Mouse (Mus musculus): ENCODE results near the gene Olfr418. TPM values are rescaled to one million over a fixed set of nuclear protein-coding genes. Genes with fewer than 3 reads are reported as not detected.
"Not testable (repeated sequence)": the region's sequence is repeated elsewhere in the genome, so short reads cannot be mapped to it uniquely, and the experiment has no call there.

Gene Olfr418
- not detected in 2 replicates for polyA plus RNA-seq (2015; fragmentation: Nextera tagmentation; extraction: Ambion mirVana)

- Histone ChIP-seq H3K9ac (no peak within 1 kb of the TSS), H3K9me3 (no peaks in the 10 kb centered on the region), H3K4me3 (no peak within 1 kb of the TSS), H3K4me1 (no peaks in the 10 kb centered on the region), H3K36me3 (replicated peaks) (no peaks in the 10 kb centered on the region), H3K27me3 (replicated peaks) (no peaks in the 10 kb centered on the region), H3K27ac (no peak within 1 kb of the TSS), H3K4me2 (no peak within 1 kb of the TSS)
- no peak for ATAC-seq (replicated peaks)
Measured at GRCm38 (mm10) chr1:173265701-173266100, at the start of gene Olfr418. Gene Olfr418 (plus strand): TSS chr1:173266001.

- no peaks in the 10 kb centered on the region for H3K9me3 ChIP-seq
- no peak overlapping the region for H3K9ac ChIP-seq
- no peaks in the 10 kb centered on the region for H3K36me3 ChIP-seq (replicated peaks)
- H3K27me3 ChIP-seq (replicated peaks), result no peaks in the 10 kb centered on the region
- 95% methylated on average over 3 of the region's 3 CpGs for WGBS
- H3K4me1 ChIP-seq, result no peaks in the 10 kb centered on the region
- no peak overlapping the region for H3K27ac ChIP-seq
- no peak for ATAC-seq (replicated peaks)
- H3K4me2 ChIP-seq, result no peak overlapping the region
- H3K4me3 ChIP-seq, result no peak overlapping the region
Measured at GRCm38 (mm10) chr1:173216481-173216880, 49.3 kb upstream of the Olfr418 start.

- H3K4me1 ChIP-seq, result no peaks in the 10 kb centered on the region
- no peaks in the 10 kb centered on the region for H3K27me3 ChIP-seq (replicated peaks)
- no peak within 1 kb of the TSS for H3K4me2 ChIP-seq
- no peak for ATAC-seq (replicated peaks)
- H3K9me3 ChIP-seq, result no peaks in the 10 kb centered on the region
- no peak within 1 kb of the TSS for H3K27ac ChIP-seq
- no peak within 1 kb of the TSS for H3K4me3 ChIP-seq
- WGBS, result 92% methylated on average over 2 of the region's 2 CpGs
- H3K36me3 ChIP-seq (replicated peaks), result no peaks in the 10 kb centered on the region
- no peak within 1 kb of the TSS for H3K9ac ChIP-seq
Measured at GRCm38 (mm10) chr1:173227081-173227480, 38.7 kb upstream of the Olfr418 start, which contains the start of gene Fcer1a. Gene Fcer1a (minus strand): TSS chr1:173227214.

GRCm38 (mm10) chr1:173237004-173237403, 28.8 kb upstream of the Olfr418 start:
- not testable (repeated sequence) for H3K4me1 ChIP-seq; H3K9me3 ChIP-seq; H3K9ac ChIP-seq; H3K36me3 ChIP-seq (replicated peaks); H3K27me3 ChIP-seq (replicated peaks); H3K4me3 ChIP-seq; ATAC-seq (replicated peaks); H3K4me2 ChIP-seq; H3K27ac ChIP-seq
- WGBS, result 87% methylated on average over 1 of the region's 1 CpGs

GRCm38 (mm10) chr1:173249888-173250287, 15.9 kb upstream of the Olfr418 start:
- no peak overlapping the region for H3K4me3 ChIP-seq
- WGBS, result 95% methylated on average over 3 of the region's 3 CpGs
- no peak overlapping the region for H3K27ac ChIP-seq
- H3K9me3 ChIP-seq, result no peaks in the 10 kb centered on the region
- H3K4me2 ChIP-seq, result no peak overlapping the region
- no peaks in the 10 kb centered on the region for H3K4me1 ChIP-seq
- ATAC-seq (replicated peaks), result no peak
- no peaks in the 10 kb centered on the region for H3K36me3 ChIP-seq (replicated peaks)
- H3K9ac ChIP-seq, result no peak overlapping the region
- no peaks in the 10 kb centered on the region for H3K27me3 ChIP-seq (replicated peaks)

GRCm38 (mm10) chr1:173277677-173278076, 11.9 kb downstream of the Olfr418 start, which contains the start of gene Mptx2:
Gene Mptx2 (minus strand): TSS chr1:173277777.
- Histone ChIP-seq H3K9me3 (no peaks in the 10 kb centered on the region), H3K27ac (no peak within 1 kb of the TSS), H3K27me3 (replicated peaks) (no peaks in the 10 kb centered on the region), H3K4me2 (no peak within 1 kb of the TSS), H3K4me1 (no peaks in the 10 kb centered on the region), H3K9ac (no peak within 1 kb of the TSS), H3K4me3 (no peak within 1 kb of the TSS), H3K36me3 (replicated peaks) (no peaks in the 10 kb centered on the region)
- WGBS, result 82% methylated on average over 3 of the region's 3 CpGs
- no peak for ATAC-seq (replicated peaks)

GRCm38 (mm10) chr1:173302795-173303194, 37.0 kb downstream of the Olfr418 start:
- not testable (repeated sequence) for H3K9me3 ChIP-seq; H3K4me2 ChIP-seq; H3K4me1 ChIP-seq; H3K9ac ChIP-seq; H3K27me3 ChIP-seq (replicated peaks); H3K36me3 ChIP-seq (replicated peaks); ATAC-seq (replicated peaks); H3K27ac ChIP-seq; H3K4me3 ChIP-seq
- WGBS, result 44% methylated on average over 3 of the region's 3 CpGs

GRCm38 (mm10) chr1:173313535-173314050, 47.8 kb downstream of the Olfr418 start:
- not testable (repeated sequence) for H3K36me3 ChIP-seq (replicated peaks); H3K27ac ChIP-seq; H3K4me3 ChIP-seq; H3K27me3 ChIP-seq (replicated peaks); H3K9ac ChIP-seq; H3K4me1 ChIP-seq; H3K9me3 ChIP-seq; ATAC-seq (replicated peaks); H3K4me2 ChIP-seq
- WGBS, result 85% methylated on average over 7 of the region's 7 CpGs

- no peak for ATAC-seq (replicated peaks)
- no peaks in the 10 kb centered on the region for H3K27me3 ChIP-seq (replicated peaks)
- no peak overlapping the region for H3K9ac ChIP-seq
- H3K36me3 ChIP-seq (replicated peaks), result no peaks in the 10 kb centered on the region
- 86% methylated on average over 3 of the region's 3 CpGs for WGBS
- H3K9me3 ChIP-seq, result no peaks in the 10 kb centered on the region
- no peaks in the 10 kb centered on the region for H3K4me1 ChIP-seq
- H3K27ac ChIP-seq, result no peak overlapping the region
- no peak overlapping the region for H3K4me2 ChIP-seq
- H3K4me3 ChIP-seq, result no peak overlapping the region
Measured at GRCm38 (mm10) chr1:173315725-173316124, 49.9 kb downstream of the Olfr418 start.

- Histone ChIP-seq H3K4me3 (no peak overlapping the region), H3K4me2 (no peak overlapping the region), H3K9ac (no peak overlapping the region), H3K27me3 (replicated peaks) (no peaks in the 10 kb centered on the region), H3K9me3 (no peaks in the 10 kb centered on the region), H3K4me1 (no peaks in the 10 kb centered on the region), H3K36me3 (replicated peaks) (no peaks in the 10 kb centered on the region), H3K27ac (no peak overlapping the region)
- WGBS, result 90% methylated on average over 2 of the region's 2 CpGs
- no peak for ATAC-seq (replicated peaks)
Measured at GRCm38 (mm10) chr1:173317925-173318477, 52.2 kb downstream of the Olfr418 start.

- no peaks in the 10 kb centered on the region for H3K9me3 ChIP-seq
- H3K9ac ChIP-seq, result no peak overlapping the region
- H3K27me3 ChIP-seq (replicated peaks), result no peaks in the 10 kb centered on the region
- H3K27ac ChIP-seq, result no peak overlapping the region
- no peaks in the 10 kb centered on the region for H3K36me3 ChIP-seq (replicated peaks)
- no peak overlapping the region for H3K4me2 ChIP-seq
- WGBS, result 55% methylated on average over 8 of the region's 8 CpGs
- no peaks in the 10 kb centered on the region for H3K4me1 ChIP-seq
- H3K4me3 ChIP-seq, result no peak overlapping the region
- ATAC-seq (replicated peaks), result no peak; the same call in 1 of the 2 replicates
Measured at GRCm38 (mm10) chr1:173321593-173322248, 55.9 kb downstream of the Olfr418 start.

- Histone ChIP-seq H3K4me2 (no peak overlapping the region), H3K9me3 (no peaks in the 10 kb centered on the region), H3K9ac (no peak overlapping the region), H3K27ac (no peak overlapping the region), H3K27me3 (replicated peaks) (no peaks in the 10 kb centered on the region), H3K4me1 (no peaks in the 10 kb centered on the region), H3K4me3 (no peak overlapping the region), H3K36me3 (replicated peaks) (no peaks in the 10 kb centered on the region)
- ATAC-seq (replicated peaks), result no peak; the same call in 1 of the 2 replicates
- WGBS, result 64% methylated on average over 6 of the region's 6 CpGs
Measured at GRCm38 (mm10) chr1:173322249-173322627, 56.4 kb downstream of the Olfr418 start.
